9 mouse cellular contexts compared by ENCODE assay signal in the genomic region with DNA sequence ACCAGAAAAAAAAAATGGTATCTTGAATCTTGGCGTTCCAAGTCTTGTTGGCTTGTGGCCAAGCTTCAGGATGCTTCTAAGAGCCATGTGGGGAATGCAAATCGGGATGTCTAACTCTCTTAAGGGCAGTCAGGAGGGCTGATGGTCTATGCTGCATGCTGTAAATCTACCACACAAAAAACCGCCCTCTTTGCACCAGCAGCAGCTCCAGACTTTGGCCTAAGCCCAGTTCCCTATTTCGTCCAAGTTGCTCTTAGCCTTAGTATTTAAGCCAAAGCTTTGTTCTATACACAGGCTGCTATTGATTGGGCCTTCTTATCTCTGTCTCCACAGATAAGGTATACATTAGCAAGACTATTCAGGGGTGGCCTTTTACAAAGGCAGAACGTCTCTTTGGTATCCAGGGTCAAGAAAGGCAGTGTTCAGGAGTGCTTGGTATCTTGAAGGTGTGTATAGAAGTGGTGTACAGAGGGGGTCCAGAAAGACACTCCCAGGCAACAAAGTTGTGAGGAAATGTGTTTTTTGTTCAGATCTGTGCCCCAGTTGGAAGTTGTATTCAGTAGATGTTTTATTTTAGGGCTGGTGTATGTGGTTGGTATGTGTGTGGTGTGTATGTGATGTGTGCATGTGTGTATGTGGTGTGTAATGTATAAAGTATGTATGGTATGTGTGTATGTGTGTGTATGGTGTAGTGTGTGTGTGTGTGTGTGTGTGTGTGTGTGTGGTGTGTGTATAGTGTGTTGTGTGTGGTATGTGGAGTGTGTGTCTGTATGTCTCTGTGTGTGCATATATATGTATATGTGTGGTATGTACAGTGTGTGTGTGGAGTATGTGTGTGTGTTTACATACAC.
DNase-seq lines count a peak whose midpoint lies in the region; ATAC-seq and TF ChIP-seq lines count a peak whose summit lies in the region.
"Had no signal": no experiment of that assay in that cellular context is flagged by ENCODE, and none has a peak within 500 bp of the region (broad histone marks: within the 10 kb centered on the region; RNA-seq: fewer than 3 reads in every experiment).

No protein-coding gene starts in this region.

- H3K36me3 ChIP-seq in kidney, postnatal 0 days (ENCODE audit: insufficient read depth, low read length) = no peaks in the 10 kb centered on the region
- no peaks in the 10 kb centered on the region for H3K36me3 ChIP-seq in kidney, embryonic 15.5 days
- H3K36me3 ChIP-seq in embryonic facial prominence, embryonic 14.5 days (ENCODE audit: control insufficient read depth, insufficient read depth, low read length) = no peaks in the 10 kb centered on the region
- no peaks in the 10 kb centered on the region for H3K36me3 ChIP-seq in heart, embryonic 11.5 days (ENCODE audit: control insufficient read depth, insufficient read depth, low read length)
- no peaks in the 10 kb centered on the region for H3K36me3 ChIP-seq in liver, embryonic 16.5 days (ENCODE audit: control insufficient read depth, insufficient read depth)
- H3K36me3 ChIP-seq: midbrain, embryonic 12.5 days had no signal

- no peak overlapping the region for H3K4me2 ChIP-seq in kidney, postnatal 0 days (ENCODE audit: low read length)
- no peak overlapping the region for H3K4me2 ChIP-seq in kidney, embryonic 15.5 days
- H3K4me2 ChIP-seq in embryonic facial prominence, embryonic 14.5 days (ENCODE audit: low read depth, low read length) = no peak overlapping the region
- H3K4me2 ChIP-seq in heart, embryonic 11.5 days = no peak overlapping the region
- no peak overlapping the region for H3K4me2 ChIP-seq in liver, embryonic 16.5 days (ENCODE audit: low read depth, low read length)
- H3K4me2 ChIP-seq: midbrain, embryonic 12.5 days had no signal

- peak; percentile 55 for DNase-seq in kidney, postnatal 0 days (ENCODE audit: low spot score)
- peak; percentile 81 for DNase-seq in embryonic facial prominence, embryonic 14.5 days (ENCODE audit: low spot score)
- no peak for DNase-seq in thymus, postnatal 14 days
- no peak for DNase-seq in embryo, embryonic 9.5 days (ENCODE audit: extremely low spot score)
- DNase-seq in spleen, adult 12 weeks (ENCODE audit: low spot score) = no peak

- no peak for TF ChIP-seq CTCF in kidney, postnatal 0 days (IDR thresholded peaks at IDR 0.05; ENCODE audit: low read depth)

- H3K4me3 ChIP-seq in kidney, postnatal 0 days (replicated peaks; ENCODE audit: low read depth, low read length) = no peak overlapping the region
- H3K4me3 ChIP-seq in kidney, embryonic 15.5 days (replicated peaks) = no peak overlapping the region
- H3K4me3 ChIP-seq in embryonic facial prominence, embryonic 14.5 days (ENCODE audit: low read depth, low read length) = no peak overlapping the region
- H3K4me3 ChIP-seq in heart, embryonic 11.5 days (ENCODE audit: low read depth, low read length) = no peak overlapping the region
- no peak overlapping the region for H3K4me3 ChIP-seq in liver, embryonic 16.5 days (ENCODE audit: low read depth, low read length)
- H3K4me3 ChIP-seq: midbrain, embryonic 12.5 days had no signal

- 53% methylated on average over 5 of the region's 5 CpGs for WGBS in kidney, postnatal 0 days
- 52% methylated on average over 5 of the region's 5 CpGs for WGBS in kidney, embryonic 15.5 days
- 43% methylated on average over 5 of the region's 5 CpGs for WGBS in embryonic facial prominence, embryonic 14.5 days
- WGBS in heart, embryonic 11.5 days (ENCODE audit: insufficient replicate concordance) = 29% methylated on average over 5 of the region's 5 CpGs
- WGBS in liver, embryonic 16.5 days (ENCODE audit: insufficient replicate concordance) = 37% methylated on average over 5 of the region's 5 CpGs

- no peak overlapping the region for H3K9ac ChIP-seq in kidney, postnatal 0 days (ENCODE audit: low read depth, low read length)
- no peak overlapping the region for H3K9ac ChIP-seq in kidney, embryonic 15.5 days
- H3K9ac ChIP-seq in embryonic facial prominence, embryonic 14.5 days (ENCODE audit: low read depth, low read length) = no peak overlapping the region
- no peak overlapping the region for H3K9ac ChIP-seq in heart, embryonic 11.5 days (ENCODE audit: low read depth, low read length)
- H3K9ac ChIP-seq in liver, embryonic 16.5 days (ENCODE audit: low read depth, low read length) = no peak overlapping the region
- H3K9ac ChIP-seq: midbrain, embryonic 12.5 days had no signal

- H3K4me1 ChIP-seq in kidney, postnatal 0 days (replicated peaks; ENCODE audit: insufficient read depth, low read length) = no peaks in the 10 kb centered on the region; the same call in 1 of the 2 replicates
- H3K4me1 ChIP-seq in kidney, embryonic 15.5 days = peaks cover 15% of the 10 kb centered on the region; the same call in 1 of the 2 replicates
- H3K4me1 ChIP-seq in embryonic facial prominence, embryonic 14.5 days (ENCODE audit: control insufficient read depth, insufficient read depth, low read length) = peaks cover 17% of the 10 kb centered on the region
- peaks cover 18% of the 10 kb centered on the region for H3K4me1 ChIP-seq in heart, embryonic 11.5 days (ENCODE audit: control insufficient read depth, insufficient read depth, low read length)
- H3K4me1 ChIP-seq in liver, embryonic 16.5 days (ENCODE audit: control insufficient read depth, low read depth, low read length) = peaks cover 9% of the 10 kb centered on the region
- H3K4me1 ChIP-seq: midbrain, embryonic 12.5 days had no signal

- ATAC-seq in kidney, postnatal 0 days (replicated peaks; ENCODE audit: low FRiP score, low read depth) = no peak
- no peak; the same call in 1 of the 2 replicates for ATAC-seq in kidney, embryonic 15.5 days (replicated peaks; ENCODE audit: low FRiP score)
- ATAC-seq in embryonic facial prominence, embryonic 14.5 days (ENCODE audit: low read depth) = 0 out of 2 replicates have a peak, but pooled peaks have one; percentile 26
- no peak for ATAC-seq in heart, embryonic 11.5 days (replicated peaks; ENCODE audit: insufficient number of reproducible peaks, low FRiP score, low TSS enrichment)
- 0 out of 2 replicates have a peak, but pooled peaks have one; percentile 25 for ATAC-seq in liver, embryonic 16.5 days (ENCODE audit: low read depth)

- H3K27me3 ChIP-seq in kidney, postnatal 0 days (ENCODE audit: insufficient read depth, low read length) = no peaks in the 10 kb centered on the region
- no peaks in the 10 kb centered on the region for H3K27me3 ChIP-seq in kidney, embryonic 15.5 days
- H3K27me3 ChIP-seq in embryonic facial prominence, embryonic 14.5 days (replicated peaks; ENCODE audit: control insufficient read depth, insufficient read depth, low read length) = no peaks in the 10 kb centered on the region
- H3K27me3 ChIP-seq in heart, embryonic 11.5 days (ENCODE audit: control insufficient read depth, insufficient read depth, low read length) = no peaks in the 10 kb centered on the region
- no peaks in the 10 kb centered on the region for H3K27me3 ChIP-seq in liver, embryonic 16.5 days (ENCODE audit: control insufficient read depth, insufficient read depth, low read depth, low read length)
- H3K27me3 ChIP-seq: midbrain, embryonic 12.5 days had no signal

- no peaks in the 10 kb centered on the region for H3K9me3 ChIP-seq in kidney, postnatal 0 days (replicated peaks; ENCODE audit: low read length)
- H3K9me3 ChIP-seq in kidney, embryonic 15.5 days (replicated peaks) = no peaks in the 10 kb centered on the region
- no peaks in the 10 kb centered on the region for H3K9me3 ChIP-seq in embryonic facial prominence, embryonic 14.5 days (ENCODE audit: control insufficient read depth, low read length)
- H3K9me3 ChIP-seq in heart, embryonic 11.5 days (replicated peaks; ENCODE audit: control insufficient read depth, low read length) = no peaks in the 10 kb centered on the region
- no peaks in the 10 kb centered on the region for H3K9me3 ChIP-seq in liver, embryonic 16.5 days (replicated peaks; ENCODE audit: control insufficient read depth, low read length)
- H3K9me3 ChIP-seq: midbrain, embryonic 12.5 days had no signal

- H3K27ac ChIP-seq in kidney, postnatal 0 days = no peak overlapping the region
- H3K27ac ChIP-seq in kidney, embryonic 15.5 days = no peak overlapping the region; the same call in 1 of the 2 replicates
- H3K27ac ChIP-seq in embryonic facial prominence, embryonic 14.5 days (replicated peaks; ENCODE audit: low read depth, low read length) = 0 out of 2 replicates have a peak overlapping the region, but pooled peaks have one; percentile 28
- H3K27ac ChIP-seq in heart, embryonic 11.5 days (ENCODE audit: low read depth, low read length) = 0 out of 2 replicates have a peak overlapping the region, but pooled peaks have one; percentile 41
- H3K27ac ChIP-seq in liver, embryonic 16.5 days (ENCODE audit: low read length) = peak overlapping the region; percentile 71; the same call in 1 of the 2 replicates
- H3K27ac ChIP-seq: midbrain, embryonic 12.5 days had no signal

Comparison
In these comparisons a context has a peak if more than half of its experiments do, and no peak if none do; other contexts are left out.
1. ATAC-seq: peak in embryonic facial prominence, embryonic 14.5 days (single experiment) and liver, embryonic 16.5 days (single experiment); none in kidney, postnatal 0 days (single experiment), kidney, embryonic 15.5 days (single experiment) and heart, embryonic 11.5 days (single experiment).
2. DNase-seq: peak in kidney, postnatal 0 days (single experiment) and embryonic facial prominence, embryonic 14.5 days (single experiment); none in thymus, postnatal 14 days (single experiment), embryo, embryonic 9.5 days (single experiment) and spleen, adult 12 weeks (single experiment).
3. H3K27ac ChIP-seq: peak in embryonic facial prominence, embryonic 14.5 days (single experiment), heart, embryonic 11.5 days (single experiment) and liver, embryonic 16.5 days (single experiment); none in kidney, postnatal 0 days (single experiment) and kidney, embryonic 15.5 days (single experiment).